Mouse (Mus musculus) hindbrain, embryonic 14.5 days (tissue): ENCODE results near the gene Emp1. TPM values are rescaled to one million over a fixed set of nuclear protein-coding genes. Genes with fewer than 3 reads are reported as not detected.

Experiments used
- ATAC-seq: fragments of 200-750 bp; cut with Nextera tagmentation; 2 replicates; pipeline ENCODE4 v1.8.0; 2017; ENCODE audit warnings: moderate number of reproducible peaks, mild to moderate bottlenecking, moderate TSS enrichment, moderate library complexity; ENCODE audit not compliant: low FRiP score
- DNase-seq: peaks from one replicate; pipeline ENCODE4 v3.0.0-alpha.2; 2015; ENCODE audit warnings: low spot score
- H3K27ac ChIP-seq: fragments of 300-500 bp; sonication (generic); 2 replicates; pipeline ENCODE4 v1.5.1; 2014; ENCODE audit warnings: mild to moderate bottlenecking, moderate library complexity
- H3K27me3 ChIP-seq: fragments of 300-500 bp; sonication (generic); 2 replicates; pipeline ENCODE4 v1.6.1; 2014; ENCODE audit warnings: mild to moderate bottlenecking, low read length, mixed read lengths; ENCODE audit not compliant: control insufficient read depth, insufficient read depth
- H3K36me3 ChIP-seq: fragments of 300-500 bp; sonication (generic); replicated peaks from 2 replicates; pipeline ENCODE4 v1.6.1; 2014; ENCODE audit not compliant: control insufficient read depth, insufficient read depth
- H3K4me1 ChIP-seq: fragments of 300-500 bp; sonication (generic); replicated peaks from 2 replicates; pipeline ENCODE4 v1.6.1; 2014; ENCODE audit warnings: antibody characterized with exemption, low read length, mixed read lengths; ENCODE audit not compliant: control insufficient read depth, insufficient read depth
- H3K4me2 ChIP-seq: fragments of 300-500 bp; sonication (generic); replicated peaks from 2 replicates; pipeline ENCODE4 v1.6.1; 2014; ENCODE audit warnings: mild to moderate bottlenecking, moderate library complexity
- H3K4me3 ChIP-seq: fragments of 300-500 bp; sonication (generic); replicated peaks from 2 replicates; pipeline ENCODE4 v1.5.1; 2014; ENCODE audit warnings: mild to moderate bottlenecking, low read length
- H3K9ac ChIP-seq: fragments of 300-500 bp; sonication (generic); 2 replicates; pipeline ENCODE4 v1.6.1; 2014
- H3K9me3 ChIP-seq: fragments of 300-500 bp; sonication (generic); 2 replicates; pipeline ENCODE4 v1.6.1; 2016; ENCODE audit warnings: low read length; ENCODE audit not compliant: control insufficient read depth
- WGBS: fragments of 180-500 bp; shearing (Covaris S2); extraction: QIAGEN DNeasy Blood & Tissue Kit; methylation state at CpG from one replicate; pipeline ENCODE4 v1.1.7; 2014; 5-methylcytosine and 5-hydroxymethylcytosine counted together
- polyA plus RNA-seq: library from polyadenylated mRNA; unstranded; fragments of >200 nt; fragmentation: Nextera tagmentation; extraction: Ambion mirVana; gene quantifications from 2 replicates; pipeline ENCODE4 v1.2.1, GENCODE M21; 2014

The Emp1 gene
- polyA plus RNA-seq, 1 experiment from 2014 or later = 4.9 TPM

DNA sequence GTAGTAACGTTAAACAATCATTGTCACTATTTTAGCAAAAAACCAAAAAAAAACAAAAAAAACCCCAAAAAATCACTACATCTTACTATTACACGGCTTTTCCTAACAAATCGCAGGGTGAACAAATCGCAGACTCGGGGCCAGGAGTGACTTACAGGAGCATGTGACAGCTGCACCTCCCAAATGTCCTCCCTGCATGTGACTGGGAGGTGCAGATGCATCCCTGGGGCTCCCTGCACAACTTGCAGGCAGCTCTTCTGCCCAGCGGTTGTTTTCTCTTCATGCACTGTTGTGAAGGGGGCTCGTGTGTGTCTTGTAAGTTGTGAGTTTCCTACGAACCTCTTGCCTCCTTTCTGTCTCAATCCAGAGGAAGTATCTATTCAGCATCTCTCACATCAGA lies 33.0 kb downstream of the Emp1 start:
- Histone ChIP-seq H3K4me3 (no peak overlapping the region), H3K4me1 (no peaks in the 10 kb centered on the region), H3K9me3 (no peaks in the 10 kb centered on the region), H3K27ac (no peak overlapping the region), H3K9ac (no peak overlapping the region), H3K36me3 (no peaks in the 10 kb centered on the region), H3K4me2 (no peak overlapping the region), H3K27me3 (no peaks in the 10 kb centered on the region)
- ATAC-seq (no peak), DNase-seq (no peak)
- 80% methylated on average over 8 of the region's 8 CpGs for WGBS

DNA sequence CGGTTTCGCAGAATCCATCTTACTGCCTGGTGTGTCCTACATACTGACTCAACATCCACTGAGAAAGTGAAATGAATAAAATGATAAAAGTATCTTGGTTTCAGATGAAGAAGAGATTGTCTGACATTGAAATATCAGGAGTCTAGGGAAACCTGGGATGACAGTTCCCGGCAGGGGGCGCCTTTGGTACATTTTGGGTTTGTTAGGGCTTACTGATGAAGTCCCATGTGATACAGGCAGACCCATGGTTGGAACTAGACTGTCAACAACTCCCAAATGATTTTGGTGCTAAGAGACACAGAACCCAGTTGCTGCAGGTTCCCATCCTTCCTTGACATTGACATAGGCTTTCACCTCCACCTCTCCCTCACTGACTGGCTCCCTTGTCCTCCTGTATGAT lies 34.7 kb downstream of the Emp1 start:
- Histone ChIP-seq H3K27me3 (no peaks in the 10 kb centered on the region), H3K4me3 (no peak overlapping the region), H3K36me3 (no peaks in the 10 kb centered on the region), H3K9ac (no peak overlapping the region), H3K27ac (no peak overlapping the region), H3K4me1 (no peaks in the 10 kb centered on the region), H3K9me3 (no peaks in the 10 kb centered on the region), H3K4me2 (no peak overlapping the region)
- WGBS = 81% methylated on average over 4 of the region's 4 CpGs
- DNase-seq (no peak), ATAC-seq (no peak)

GRCm38 (mm10) chr6:135397788-135398187 lies 35.4 kb downstream of the Emp1 start:
- Histone ChIP-seq H3K27ac (no peak overlapping the region), H3K27me3 (no peaks in the 10 kb centered on the region), H3K4me2 (no peak overlapping the region), H3K4me1 (no peaks in the 10 kb centered on the region), H3K9me3 (no peaks in the 10 kb centered on the region), H3K36me3 (no peaks in the 10 kb centered on the region), H3K9ac (no peak overlapping the region), H3K4me3 (no peak overlapping the region)
- DNase-seq (no peak), ATAC-seq (no peak)
- WGBS = 77% methylated on average over 8 of the region's 8 CpGs

- Histone ChIP-seq H3K4me1 (no peaks in the 10 kb centered on the region), H3K27ac (no peak overlapping the region), H3K4me3 (no peak overlapping the region), H3K9me3 (no peaks in the 10 kb centered on the region), H3K9ac (no peak overlapping the region), H3K27me3 (no peaks in the 10 kb centered on the region), H3K36me3 (no peaks in the 10 kb centered on the region), H3K4me2 (no peak overlapping the region)
- WGBS = 84% methylated on average over 5 of the region's 5 CpGs
- ATAC-seq (no peak), DNase-seq (no peak)
Observed at GRCm38 (mm10) chr6:135398801-135399200, 36.5 kb downstream of the Emp1 start.

DNA sequence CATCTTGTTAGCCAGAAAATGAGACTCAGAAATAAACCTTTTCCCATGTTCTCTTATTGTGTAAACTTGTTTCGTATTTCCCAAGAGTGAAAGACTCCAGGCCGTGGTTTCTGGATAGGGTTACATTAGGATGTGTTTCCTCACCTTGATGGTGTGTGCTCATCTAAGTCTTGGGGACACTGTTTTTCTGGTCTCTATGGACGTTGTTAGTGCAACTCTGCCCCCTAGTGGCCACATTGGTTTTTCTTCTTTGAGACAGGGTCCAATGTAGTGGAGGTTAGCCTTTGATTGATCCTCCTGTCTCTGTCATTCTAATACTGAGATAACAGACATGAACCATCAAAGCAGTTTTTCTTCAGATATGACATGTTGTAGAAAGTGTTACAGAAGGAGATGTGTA lies 38.0 kb downstream of the Emp1 start:
- no peaks in the 10 kb centered on the region for H3K27me3 ChIP-seq
- H3K9ac ChIP-seq = no peak overlapping the region
- H3K4me3 ChIP-seq = no peak overlapping the region
- H3K27ac ChIP-seq = no peak overlapping the region
- H3K36me3 ChIP-seq = no peaks in the 10 kb centered on the region
- no peaks in the 10 kb centered on the region for H3K4me1 ChIP-seq
- DNase-seq (peak; percentile 76), ATAC-seq (no peak)
- H3K4me2 ChIP-seq = no peak overlapping the region
- 50% methylated on average over 3 of the region's 3 CpGs for WGBS
- H3K9me3 ChIP-seq = no peaks in the 10 kb centered on the region

DNA sequence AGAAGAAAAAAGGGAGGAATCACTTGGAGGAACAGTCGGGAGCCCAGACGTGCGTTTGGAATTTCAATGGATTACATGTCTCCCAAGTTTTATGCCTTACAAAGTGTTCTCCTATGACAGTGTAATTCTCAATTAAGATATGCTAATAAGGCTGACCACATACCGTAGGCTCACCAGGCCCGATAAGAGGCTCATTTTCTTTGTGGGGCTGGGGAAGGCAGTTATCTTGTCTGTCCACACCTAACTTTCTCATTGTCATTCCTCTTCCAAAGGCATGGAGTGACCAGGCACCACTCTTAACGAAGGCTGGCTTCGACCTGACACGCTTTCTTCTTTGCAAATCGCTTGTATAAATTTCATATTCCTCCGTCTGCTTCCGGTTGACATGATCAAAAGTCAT lies 42.7 kb downstream of the Emp1 start:
- ATAC-seq = no peak
- WGBS = 84% methylated on average over 11 of the region's 11 CpGs

DNA sequence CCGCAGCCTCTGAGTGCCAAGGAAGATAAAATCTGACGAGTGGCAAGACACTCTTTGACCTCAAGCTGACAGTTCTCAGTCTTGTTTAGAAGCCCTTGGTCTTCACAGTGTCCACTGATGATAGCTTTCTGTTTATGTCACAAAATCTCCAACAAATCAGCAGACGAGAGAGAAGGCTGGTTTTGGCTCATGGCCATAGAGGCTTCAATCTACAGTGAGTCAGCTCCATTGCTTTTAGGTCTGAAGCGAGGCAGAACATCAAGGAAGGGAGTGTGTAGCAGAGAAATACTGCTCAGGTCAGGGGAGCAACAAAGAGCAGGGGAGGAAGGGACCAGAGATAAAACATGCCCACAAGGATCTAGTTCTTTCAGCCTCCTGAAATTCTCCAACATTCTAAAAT lies 45.0 kb downstream of the Emp1 start:
- Histone ChIP-seq H3K4me2 (no peak overlapping the region), H3K9me3 (no peaks in the 10 kb centered on the region), H3K27me3 (no peaks in the 10 kb centered on the region), H3K36me3 (no peaks in the 10 kb centered on the region), H3K27ac (no peak overlapping the region), H3K9ac (no peak overlapping the region), H3K4me3 (no peak overlapping the region), H3K4me1 (no peaks in the 10 kb centered on the region)
- 70% methylated on average over 4 of the region's 4 CpGs for WGBS
- no peak for DNase-seq
- ATAC-seq = no peak

More for the DNA sequence above, 42.7 kb downstream of the Emp1 start:
- Histone ChIP-seq H3K4me2 (no peak overlapping the region), H3K9me3 (no peaks in the 10 kb centered on the region), H3K36me3 (no peaks in the 10 kb centered on the region), H3K4me1 (no peaks in the 10 kb centered on the region), H3K9ac (no peak overlapping the region), H3K4me3 (no peak overlapping the region), H3K27me3 (no peaks in the 10 kb centered on the region), H3K27ac (no peak overlapping the region)
- no peak for DNase-seq

GRCm38 (mm10) chr6:135411712-135412319 lies 49.5 kb downstream of the Emp1 start:
- Histone ChIP-seq H3K4me1 (no peaks in the 10 kb centered on the region), H3K4me2 (no peak overlapping the region), H3K36me3 (no peaks in the 10 kb centered on the region), H3K27ac (no peak overlapping the region), H3K27me3 (no peaks in the 10 kb centered on the region), H3K9me3 (no peaks in the 10 kb centered on the region), H3K9ac (no peak overlapping the region), H3K4me3 (no peak overlapping the region)
- DNase-seq (no peak), ATAC-seq (0 out of 2 replicates have a peak, but pooled peaks have one; percentile 51)
- WGBS = 74% methylated on average over 10 of the region's 10 CpGs

- Histone ChIP-seq H3K9ac (no peak overlapping the region), H3K27me3 (no peaks in the 10 kb centered on the region), H3K4me2 (no peak overlapping the region), H3K4me1 (no peaks in the 10 kb centered on the region), H3K9me3 (no peaks in the 10 kb centered on the region), H3K27ac (no peak overlapping the region), H3K36me3 (no peaks in the 10 kb centered on the region), H3K4me3 (no peak overlapping the region)
- DNase-seq (no peak), ATAC-seq (no peak)
- WGBS = 92% methylated on average over 6 of the region's 6 CpGs
Observed at GRCm38 (mm10) chr6:135412649-135413048, 50.3 kb downstream of the Emp1 start.

DNA sequence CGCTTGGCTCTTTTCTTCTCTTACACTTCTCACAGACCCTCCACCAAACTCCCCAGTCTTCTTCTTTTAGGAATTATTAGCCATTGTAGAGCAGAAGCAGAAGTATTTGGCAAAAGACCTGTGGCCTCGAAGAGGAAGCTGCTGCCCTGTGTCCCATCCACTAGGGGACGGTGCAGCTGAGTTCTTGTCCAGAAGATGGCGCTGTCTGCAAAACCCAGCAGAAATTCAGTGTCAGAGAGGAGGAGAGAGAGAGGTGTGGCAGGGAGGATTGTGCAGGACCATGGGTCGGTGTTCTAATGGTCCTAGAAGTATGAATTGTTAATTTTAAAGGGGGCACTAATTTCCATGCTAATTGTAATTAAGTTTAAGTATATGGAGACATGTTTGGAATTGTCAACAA lies 55.1 kb downstream of the Emp1 start:
- Histone ChIP-seq H3K4me1 (no peaks in the 10 kb centered on the region), H3K36me3 (no peaks in the 10 kb centered on the region), H3K9ac (no peak overlapping the region), H3K27ac (no peak overlapping the region), H3K4me2 (no peak overlapping the region), H3K4me3 (no peak overlapping the region), H3K9me3 (no peaks in the 10 kb centered on the region), H3K27me3 (no peaks in the 10 kb centered on the region)
- 29% methylated on average over 5 of the region's 5 CpGs for WGBS
- DNase-seq (peak; percentile 69), ATAC-seq (no peak; the same call in 1 of the 2 replicates)
